Mouse (Mus musculus): ENCODE measurements around the gene Tnpo3.
"Not testable (repeated sequence)": the region's sequence is repeated elsewhere in the genome, so short reads cannot be mapped to it uniquely, and the experiment has no call there.

Gene Tnpo3

DNA sequence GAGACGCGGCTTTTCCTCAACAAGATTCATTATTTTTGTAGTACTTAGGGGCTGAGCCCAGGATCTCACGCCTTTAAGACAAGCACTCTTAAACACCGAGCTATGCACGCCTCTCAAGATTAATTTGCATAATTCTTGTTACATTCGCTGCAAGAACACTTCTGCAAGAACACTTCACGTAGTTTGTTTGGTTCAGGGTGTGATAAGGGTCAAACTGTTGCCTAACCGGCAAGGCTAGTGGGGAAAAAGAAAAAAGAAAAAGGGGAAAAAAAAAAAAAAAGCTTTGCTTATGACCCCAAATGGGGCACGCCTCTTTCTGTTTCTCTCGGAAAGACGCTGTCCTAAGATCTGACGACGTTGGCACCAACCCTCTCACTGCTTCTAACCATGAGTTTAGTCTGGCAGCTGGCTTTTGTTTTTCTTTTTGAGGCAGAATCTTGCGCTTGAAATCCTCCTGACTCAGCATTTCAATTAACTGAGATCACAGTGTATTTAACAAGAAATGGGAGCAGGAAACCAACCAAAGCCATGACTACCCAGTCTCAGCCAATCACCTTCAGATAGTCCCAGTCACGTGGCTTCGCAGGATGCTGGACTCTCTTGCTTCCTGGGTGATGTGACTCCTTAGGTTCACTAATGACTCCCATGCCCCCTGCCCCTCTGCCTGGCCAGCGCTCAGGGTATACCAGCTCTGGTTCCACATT lies 11.3 kb upstream of the Tnpo3 start:
- in situ Hi-C loops (cut with MboI, MseI): no loop called here

DNA sequence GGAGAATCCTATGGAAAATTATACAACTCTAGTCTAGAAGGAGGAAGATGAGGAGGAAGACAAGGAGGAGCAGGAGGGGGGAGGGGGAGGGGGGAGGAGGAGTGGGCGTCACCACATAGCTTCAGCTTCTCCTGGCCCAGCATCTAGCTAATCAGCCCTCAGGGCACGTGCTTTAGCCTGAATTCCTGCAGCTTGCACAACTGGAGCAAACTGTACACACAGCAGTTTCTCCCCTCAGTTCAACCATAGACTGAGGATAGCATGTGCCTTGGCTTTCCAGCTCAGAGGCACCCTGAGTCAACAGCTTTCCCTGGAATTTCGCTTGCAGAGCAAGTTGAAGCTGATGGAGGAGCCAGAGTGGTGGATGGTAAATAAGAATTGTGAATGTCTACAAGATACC lies 10.5 kb upstream of the Tnpo3 start:
- in situ Hi-C loops (cut with MboI, MseI): no loop called here

DNA sequence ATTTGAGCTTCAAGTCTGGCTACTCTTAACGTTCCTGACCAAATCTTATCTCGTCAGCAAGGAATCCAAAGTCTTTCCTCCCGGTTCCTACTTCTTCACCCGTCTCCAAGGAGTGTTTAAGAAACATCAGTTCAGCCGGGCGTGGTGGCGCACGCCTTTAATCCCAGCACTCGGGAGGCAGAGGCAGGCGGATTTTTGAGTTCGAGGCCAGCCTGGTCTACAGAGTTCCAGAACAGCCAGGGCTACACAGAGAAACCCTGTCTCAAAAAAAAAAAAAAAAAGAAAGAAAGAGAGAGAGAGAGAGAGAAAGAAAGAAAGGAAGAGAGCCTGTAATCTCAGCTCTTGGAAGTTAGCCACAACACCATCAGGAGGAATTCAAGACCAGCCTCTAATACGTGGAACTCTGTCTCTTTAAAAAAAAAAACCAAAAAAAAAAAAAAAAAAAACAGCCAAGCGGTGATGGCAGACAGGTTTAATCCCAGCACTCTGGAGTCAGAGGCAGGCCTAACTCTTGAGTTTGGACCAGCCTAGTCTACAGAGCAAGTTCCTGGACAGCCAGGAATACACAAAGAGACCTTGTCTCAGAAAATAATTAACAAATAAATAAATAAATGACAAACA lies 443 bp upstream of the Tnpo3 start:
- in situ Hi-C loops (cut with MboI, MseI): not testable (repeated sequence)

DNA sequence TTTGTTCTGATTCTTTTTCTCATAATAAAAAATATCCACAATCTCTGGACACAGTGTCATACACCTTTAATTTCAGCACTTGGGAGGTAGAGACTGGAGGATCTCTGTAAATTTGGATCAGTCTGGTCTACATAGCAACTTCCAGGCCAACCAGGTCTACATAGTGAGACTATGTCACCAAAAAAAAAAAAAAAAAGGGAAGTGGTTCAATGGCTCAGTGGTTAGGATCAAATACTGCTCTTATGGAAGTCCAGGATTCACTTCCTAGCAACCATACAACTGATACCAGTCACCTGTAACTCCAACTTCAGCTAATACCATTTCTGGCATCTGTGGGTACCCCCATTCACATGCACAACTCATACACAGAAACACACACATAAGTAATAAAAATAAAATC lies 9.5 kb downstream of the Tnpo3 start:
- in situ Hi-C loops (cut with MboI, MseI): no loop called here

DNA sequence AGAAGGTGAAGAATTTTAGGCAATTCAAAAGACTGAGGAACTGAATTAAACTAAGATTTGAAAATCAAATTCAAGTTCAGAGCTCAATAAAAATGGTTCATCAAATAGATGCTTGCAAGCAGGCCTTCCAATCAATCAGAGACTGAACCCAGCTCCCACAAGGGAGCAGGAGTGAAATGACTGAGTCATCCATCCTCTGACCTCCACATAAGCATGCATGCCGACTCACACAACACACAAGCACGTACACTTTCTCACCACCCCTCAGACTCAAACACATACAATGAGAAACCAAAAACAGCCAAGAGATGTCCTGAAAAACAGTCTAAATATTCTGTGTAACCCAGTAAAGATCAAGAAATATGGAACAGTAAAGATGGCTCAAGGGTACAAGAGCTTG lies 14.0 kb downstream of the Tnpo3 start:
- in situ Hi-C loops (cut with MboI, MseI): no loop called here

DNA sequence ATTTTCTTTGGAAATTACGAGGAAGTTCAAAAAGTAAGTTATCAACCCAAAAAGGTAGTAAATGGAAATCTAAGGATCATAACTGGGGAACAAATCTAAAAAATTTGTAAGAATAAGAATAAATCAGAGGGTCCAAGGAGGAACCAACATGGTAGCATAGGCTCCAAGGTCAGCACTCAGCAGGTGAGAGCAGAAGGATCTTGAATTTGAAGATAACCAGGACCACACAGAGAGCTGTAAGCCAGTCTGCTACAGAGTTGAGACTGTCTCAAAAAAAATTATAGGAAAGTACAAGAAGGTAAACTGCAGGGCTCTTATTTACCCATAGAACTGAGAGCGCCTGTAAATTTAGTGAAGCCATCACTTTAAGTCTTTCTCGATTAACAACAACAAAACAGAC lies 28.5 kb downstream of the Tnpo3 start:
- in situ Hi-C loops (cut with MboI, MseI): no loop called here

DNA sequence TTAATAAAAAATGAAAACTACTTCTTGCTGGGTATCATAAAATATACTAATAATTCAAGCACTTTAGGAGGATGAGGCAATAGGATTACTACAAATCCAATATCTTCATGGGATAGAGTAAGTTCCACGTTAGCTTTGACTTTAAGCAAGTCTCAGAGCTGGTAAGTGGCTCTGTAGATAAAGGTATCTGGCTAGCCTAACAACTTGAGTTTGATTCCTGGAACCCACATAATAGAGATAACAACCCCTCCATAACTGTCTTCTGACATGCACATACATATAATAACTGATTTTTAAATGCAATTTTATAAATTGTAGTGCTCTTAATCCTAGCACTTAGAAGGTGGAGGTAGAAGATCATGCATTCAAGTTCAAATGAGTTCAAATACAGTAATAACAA lies 28.9 kb downstream of the Tnpo3 start:
- in situ Hi-C loops (cut with MboI, MseI): no loop called here

DNA sequence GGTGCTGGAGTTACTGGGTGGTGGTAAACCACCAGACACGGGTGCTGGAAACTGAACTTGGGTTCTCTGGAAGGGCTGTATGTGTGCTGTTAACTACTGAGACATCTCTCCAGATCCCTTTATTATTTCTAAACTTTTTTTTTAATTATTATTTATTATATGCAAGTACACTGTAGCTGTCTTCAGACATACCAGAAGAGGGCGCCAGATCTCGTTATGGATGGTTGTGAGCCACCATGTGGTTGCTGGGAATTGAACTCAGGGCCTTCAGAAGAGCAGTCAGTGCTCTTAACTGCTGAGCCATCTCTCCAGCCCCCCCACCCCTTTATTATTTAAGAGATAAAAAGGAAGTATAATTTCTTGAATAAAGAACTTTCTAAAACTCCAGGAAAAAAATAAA lies 33.3 kb downstream of the Tnpo3 start:
- in situ Hi-C loops (cut with MboI, MseI): not testable (repeated sequence)

DNA sequence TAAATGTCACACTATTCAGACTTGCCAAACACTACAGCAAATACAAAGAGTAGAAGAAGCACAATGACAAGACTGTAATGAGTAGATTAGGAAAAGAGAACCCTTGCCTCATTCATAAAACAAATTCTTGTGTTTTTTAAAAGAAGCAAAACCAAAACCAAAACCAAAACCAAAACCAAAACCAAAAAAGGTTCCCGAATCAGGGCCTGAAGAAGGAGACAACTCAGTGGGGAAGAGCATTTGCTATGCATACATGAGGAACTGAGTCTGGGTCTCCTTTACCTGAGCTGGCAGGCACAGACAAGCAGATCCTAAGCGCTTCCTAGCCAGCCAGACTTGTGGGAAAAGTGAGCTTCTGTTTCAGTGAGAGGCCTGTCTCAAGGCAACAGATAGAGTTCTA lies 52.6 kb downstream of the Tnpo3 start:
- in situ Hi-C loops (cut with MboI, MseI): loop anchor here (5.0 kb wide), 1 partner anchor 35 kb away; no protein-coding TSS in a partner anchor

DNA sequence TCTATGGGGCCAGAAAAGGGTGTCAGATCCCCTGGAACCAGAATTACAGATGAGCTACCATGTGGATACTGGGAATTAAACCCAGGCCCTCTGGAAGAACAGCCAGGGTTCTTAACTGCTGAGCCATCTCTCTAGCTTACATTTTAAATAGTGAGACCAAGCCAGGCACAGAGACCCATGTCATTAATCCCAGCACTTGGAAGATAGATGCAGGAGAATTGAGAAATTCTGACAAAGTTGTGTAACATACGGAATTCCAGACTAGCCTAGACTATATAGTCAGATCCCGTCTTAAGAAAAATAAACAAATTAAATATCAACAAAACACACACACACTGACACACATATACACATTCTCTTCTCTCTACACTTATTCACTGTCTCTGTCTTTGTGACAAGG lies 57.2 kb downstream of the Tnpo3 start:
- in situ Hi-C loops (cut with MboI, MseI): no loop called here

DNA sequence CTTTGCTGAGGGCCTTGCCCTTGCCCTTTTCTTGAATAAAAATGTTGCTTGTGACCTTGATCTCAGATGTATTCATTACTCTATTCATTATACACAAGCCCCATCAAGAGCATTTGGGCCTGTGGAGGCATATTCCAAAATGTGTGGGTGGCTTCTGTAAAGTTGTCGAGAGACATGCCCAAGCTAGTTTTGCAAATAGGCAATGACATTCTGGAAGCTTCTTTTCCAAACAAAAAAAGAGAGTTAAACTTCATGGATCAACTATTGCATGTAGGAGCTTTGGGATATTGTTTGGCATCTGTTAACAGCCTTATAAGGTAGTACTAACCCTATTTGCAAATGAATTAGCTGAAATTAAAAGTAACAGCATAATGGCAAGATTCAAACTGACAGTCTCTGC lies 61.6 kb downstream of the Tnpo3 start:
- in situ Hi-C loops (cut with MboI, MseI): no loop called here

DNA sequence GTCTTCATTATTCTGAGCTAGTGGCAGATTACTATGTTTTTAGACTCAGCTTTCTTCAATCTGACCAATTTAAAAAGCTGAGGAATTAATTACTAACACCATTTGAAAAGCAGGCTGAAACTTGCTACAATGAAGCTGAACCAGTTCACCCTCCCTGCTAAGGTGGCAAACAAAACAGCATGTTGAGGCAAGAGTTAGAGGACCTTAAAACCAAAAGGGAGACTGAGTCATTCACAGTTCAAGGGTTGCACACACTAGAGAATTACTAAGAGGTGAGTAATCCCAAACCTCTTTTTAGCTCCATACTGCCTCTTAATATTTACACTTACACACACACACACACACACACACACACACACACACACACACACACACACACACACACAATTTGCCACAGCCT lies 62.1 kb downstream of the Tnpo3 start:
- in situ Hi-C loops (cut with MboI, MseI): no loop called here

DNA sequence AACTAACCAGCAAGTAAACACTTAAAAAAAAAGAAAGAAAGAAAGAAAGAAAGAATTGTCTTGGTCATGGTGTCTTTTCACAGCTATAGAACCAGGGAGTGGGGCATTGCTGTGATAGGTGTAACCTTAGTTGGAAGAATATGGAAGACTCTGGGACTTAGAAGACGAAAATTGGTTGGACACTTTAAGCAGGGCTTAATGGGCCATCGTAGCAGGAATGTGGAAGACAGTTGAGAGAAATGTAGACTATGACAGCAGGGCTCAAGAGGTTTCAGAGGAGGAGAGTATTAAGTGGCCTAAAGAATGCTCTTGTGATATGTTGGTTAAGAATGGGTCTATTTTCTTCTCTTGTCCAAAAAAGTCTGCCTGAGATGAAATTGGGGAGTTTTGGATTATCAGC lies 64.1 kb downstream of the Tnpo3 start:
- in situ Hi-C loops (cut with MboI, MseI): no loop called here

DNA sequence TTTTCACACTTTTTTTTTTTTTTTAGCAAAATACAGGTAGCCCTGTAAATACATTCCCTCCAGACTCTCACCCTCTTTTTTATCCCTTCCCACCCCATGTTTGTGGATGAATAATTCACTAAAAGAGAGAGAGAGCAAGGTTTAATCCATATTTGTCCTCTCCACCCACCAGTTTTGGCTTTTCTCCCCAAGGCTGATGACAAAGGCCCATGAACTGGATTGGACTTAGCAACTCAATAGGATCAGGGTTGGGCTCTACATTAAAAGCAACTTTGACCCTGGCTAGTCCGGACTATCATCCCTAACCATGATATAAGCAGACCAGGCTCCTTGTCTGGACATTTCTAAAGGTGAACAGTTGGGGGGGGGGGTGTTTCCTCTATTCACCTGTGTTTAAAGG lies 68.7 kb downstream of the Tnpo3 start:
- in situ Hi-C loops (cut with MboI, MseI): no loop called here

DNA sequence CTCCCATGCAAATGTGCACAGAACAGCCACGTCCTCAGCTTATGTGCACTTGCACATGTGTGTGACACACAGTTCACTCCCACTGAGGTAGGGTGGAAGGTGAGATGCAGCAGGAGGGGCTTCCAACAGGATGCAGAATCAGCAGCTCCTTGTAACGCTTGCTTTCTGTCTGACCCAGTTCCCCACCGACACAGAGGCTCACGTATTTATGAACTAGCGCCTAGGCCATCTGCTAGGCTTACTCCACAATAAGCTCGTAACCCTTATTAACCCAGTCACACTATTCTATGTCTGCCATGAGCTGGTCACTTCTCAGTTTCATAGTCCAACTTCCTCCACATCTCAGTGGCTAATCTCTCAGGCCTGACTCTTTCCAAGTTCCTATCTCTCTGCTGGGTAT lies 69.5 kb downstream of the Tnpo3 start:
- in situ Hi-C loops (cut with MboI, MseI): no loop called here

DNA sequence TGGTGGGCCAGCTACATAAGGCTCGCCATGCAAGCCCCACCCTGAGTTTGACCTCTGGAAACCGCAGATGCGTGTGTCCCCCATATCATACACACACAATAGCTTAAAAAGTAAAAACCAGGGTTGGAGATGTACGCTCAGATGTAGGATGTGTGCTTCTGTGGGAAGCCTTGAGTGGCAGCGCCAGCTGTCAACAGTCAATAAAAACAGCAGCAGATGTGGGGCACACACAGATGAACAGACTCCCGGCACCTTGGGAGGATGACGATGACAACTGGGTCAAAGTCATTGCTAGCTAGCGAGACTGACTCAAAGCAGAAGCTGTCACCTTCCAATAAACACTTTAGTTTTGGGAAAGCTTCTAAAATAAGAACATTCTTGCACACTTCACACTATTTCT lies 70.2 kb downstream of the Tnpo3 start:
- in situ Hi-C loops (cut with MboI, MseI): no loop called here

DNA sequence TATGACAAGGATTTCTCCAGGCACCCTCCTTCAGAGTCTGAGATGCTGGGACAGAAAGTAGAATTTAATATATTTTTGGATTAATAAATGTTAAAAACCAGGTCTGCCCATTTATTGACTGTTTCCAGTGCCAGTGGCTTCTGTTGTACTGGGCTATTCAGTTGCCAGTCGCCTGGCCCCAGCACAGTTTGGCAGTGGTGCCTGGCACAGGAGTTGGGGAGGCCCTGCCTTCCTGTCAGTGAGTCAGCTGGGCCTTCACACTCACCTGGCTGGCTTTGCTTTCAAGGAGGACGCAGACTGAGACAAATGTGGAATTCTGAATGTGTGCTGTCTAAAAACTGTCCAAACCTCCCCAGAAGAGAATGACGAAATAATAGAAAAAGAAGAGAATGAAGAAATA lies 72.5 kb downstream of the Tnpo3 start:
- in situ Hi-C loops (cut with MboI, MseI): no loop called here

DNA sequence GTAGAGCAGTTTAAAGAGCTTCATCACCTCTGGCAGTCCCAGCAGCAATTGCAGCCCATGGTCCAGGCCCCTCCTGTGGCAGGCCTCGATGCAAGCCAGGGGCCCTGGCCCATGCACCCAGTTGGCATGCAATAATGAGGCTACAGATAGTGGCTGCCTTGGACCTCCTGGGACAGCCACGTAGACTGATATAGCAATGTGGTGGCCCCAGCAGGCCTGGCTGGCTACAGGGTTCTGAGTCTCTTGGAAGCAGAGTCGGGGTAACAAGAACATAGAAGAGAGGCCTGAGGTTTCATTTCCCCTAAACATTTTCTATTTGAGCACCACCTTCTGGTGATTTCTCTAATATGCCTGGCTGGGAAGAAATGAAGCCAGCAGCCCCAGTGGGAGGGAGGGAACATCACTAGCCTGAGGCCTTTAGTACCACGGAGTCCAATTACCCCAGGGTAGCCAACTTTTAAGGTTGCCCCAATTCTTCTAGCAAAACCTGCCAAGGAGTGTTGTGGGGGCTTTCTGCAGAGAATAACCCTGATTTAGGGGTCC lies 73.0 kb downstream of the Tnpo3 start:
- in situ Hi-C loops (cut with MboI, MseI): no loop called here

DNA sequence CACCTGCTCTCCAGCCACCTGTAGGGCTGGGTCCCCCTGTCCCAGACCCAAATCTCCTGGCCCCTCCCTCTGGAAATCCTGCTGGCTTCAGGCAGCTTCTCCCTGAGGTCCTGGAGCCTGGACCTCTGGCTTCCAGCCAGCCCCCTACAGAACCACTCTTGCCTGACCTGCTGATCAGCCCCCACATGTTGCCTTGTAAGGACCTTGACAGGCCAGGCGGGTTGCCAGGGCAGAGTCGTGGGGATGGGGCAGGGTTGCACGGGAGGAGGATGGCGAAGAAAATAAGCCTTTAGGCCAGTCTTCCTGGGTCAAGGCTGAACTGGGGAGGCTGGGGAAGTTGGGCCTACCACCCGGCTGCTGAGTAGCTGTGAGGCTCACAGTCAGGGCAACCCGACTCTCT lies 74.4 kb downstream of the Tnpo3 start:
- in situ Hi-C loops (cut with MboI, MseI): no loop called here

DNA sequence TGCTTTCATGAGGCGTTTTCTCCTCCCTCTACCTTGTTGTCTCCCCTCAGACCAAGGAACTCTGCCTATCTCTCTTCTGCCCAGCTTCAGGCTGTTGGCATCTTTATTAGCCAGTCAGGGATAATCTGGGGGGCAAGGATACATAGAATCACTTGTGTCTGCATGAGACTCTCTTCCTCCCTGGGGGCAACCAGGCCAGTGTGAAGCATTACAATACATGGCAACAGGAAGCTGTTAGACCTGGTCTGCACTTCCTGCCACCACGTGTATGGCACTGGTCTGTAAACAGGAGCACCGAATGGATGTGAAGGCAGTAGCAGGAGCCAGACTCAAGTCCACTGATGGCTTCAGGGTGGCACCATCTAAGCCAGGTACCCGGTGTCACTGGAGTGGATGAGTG lies 79.6 kb downstream of the Tnpo3 start:
- in situ Hi-C loops (cut with MboI, MseI): no loop called here

DNA sequence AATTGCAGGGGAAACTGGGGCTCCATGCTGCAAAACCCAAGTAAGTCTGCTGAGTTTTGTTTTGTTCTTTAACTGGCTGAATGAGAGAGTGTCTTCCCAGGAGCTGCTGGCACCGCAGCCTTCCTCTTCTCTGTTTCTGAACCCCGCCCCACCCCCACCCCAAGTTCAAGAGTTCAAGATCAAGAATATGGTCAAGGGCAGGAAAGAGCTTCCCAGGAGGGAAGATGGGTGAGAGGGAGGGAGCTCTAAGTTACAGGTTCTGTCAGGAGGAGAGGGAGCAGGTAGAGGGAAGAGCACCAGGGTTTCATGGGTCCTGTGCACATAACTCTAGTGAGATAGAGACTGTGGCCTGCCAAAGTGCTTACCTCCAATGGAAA lies 80.3 kb downstream of the Tnpo3 start:
- in situ Hi-C loops (cut with MboI, MseI): no loop called here

DNA sequence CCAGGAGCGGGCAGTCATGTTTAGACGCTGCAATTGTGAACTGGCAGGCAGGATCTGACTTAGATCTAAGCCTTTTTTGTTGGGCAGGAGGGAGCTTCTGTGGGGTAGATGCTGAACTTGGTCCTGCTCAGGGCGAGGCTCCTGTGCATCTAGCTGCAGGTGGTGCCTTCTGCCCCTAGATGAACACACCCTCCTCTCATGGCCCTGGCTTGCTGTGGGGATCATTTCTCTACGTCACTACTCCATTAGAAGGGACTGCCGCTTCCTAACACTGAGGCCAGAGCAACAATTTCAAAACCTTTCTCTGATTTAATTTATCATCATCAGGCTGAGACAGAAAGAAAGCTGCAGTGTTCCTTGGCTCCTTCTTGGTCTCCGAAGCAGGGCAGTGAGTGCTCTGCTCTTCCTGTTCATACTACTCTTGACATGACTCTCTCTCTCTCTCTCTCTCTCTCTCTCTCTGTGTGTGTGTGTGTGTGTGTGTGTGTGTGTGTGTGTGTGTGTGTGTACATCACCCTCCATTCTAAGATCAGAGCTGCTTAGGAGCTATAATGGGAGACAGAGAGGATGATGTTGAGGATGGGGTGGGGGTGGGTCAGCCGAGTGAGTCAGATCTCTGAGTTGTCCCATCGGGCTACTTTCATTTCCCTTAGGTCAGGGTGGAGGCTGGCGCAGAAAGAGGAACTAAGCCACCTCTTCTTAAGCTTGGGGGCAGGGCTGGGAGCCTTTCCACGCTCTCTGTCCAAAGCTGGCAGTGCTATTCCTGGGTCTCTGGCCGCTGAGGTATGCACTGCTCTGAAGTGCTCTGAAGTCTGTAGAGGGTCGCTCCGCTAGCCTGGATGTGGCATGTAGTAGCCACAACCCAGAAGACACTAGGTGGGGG lies 80.9 kb downstream of the Tnpo3 start:
- in situ Hi-C loops (cut with MboI, MseI): no loop called here

DNA sequence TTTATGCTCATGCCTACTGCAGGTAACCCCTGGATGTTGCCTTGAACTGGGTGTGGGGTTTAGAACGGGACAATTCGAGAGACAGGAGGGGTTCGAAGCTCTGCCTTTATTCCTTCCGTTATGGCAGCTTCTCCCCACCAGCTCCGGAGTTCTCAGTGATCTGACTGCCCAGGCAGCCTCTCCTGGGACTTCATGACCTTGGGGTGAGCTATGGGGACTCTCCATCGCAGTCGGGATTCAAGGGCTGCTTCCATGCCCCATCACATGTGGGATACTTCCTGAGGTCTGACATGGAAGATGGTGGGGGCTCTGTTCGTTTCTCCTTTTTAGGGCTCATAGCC lies 81.6 kb downstream of the Tnpo3 start:
- in situ Hi-C loops (cut with MboI, MseI): no loop called here
